Mouse (Mus musculus) megakaryocyte, embryonic 14.5 days (primary cell): ENCODE results near the gene Tmem140.

Experiments used
- FLI1 ChIP-seq: IDR thresholded peaks from 2 replicates; pipeline ENCODE4 v1.6.1; 2012; ENCODE audit warnings: low read length, inconsistent platforms, mixed read lengths
- GATA1 ChIP-seq: IDR thresholded peaks from 3 replicates; pipeline ENCODE4 v1.6.1; 2012; ENCODE audit warnings: mixed read lengths, low read length, inconsistent platforms, borderline replicate concordance

- TF ChIP-seq GATA1: no peak
- TF ChIP-seq FLI1: no peak
These were observed 565 bp upstream of the Tmem140 start for GRCm38 (mm10) chr6:34862381-34862780.
